Mouse (Mus musculus) G1E (cell line): ENCODE results near the gene Olfr127.

ENCODE experiments used
- CTCF ChIP-seq: IDR thresholded peaks from 2 replicates; pipeline ENCODE4 v1.5.1; 2012; ENCODE audit warnings: low read depth, low read length, inconsistent platforms, mixed read lengths
- GATA1 ChIP-seq: IDR thresholded peaks from 2 replicates; pipeline ENCODE4 v1.6.1; 2012; ENCODE audit warnings: borderline replicate concordance, low read length, inconsistent platforms, mixed read lengths
- POLR2AphosphoS5 ChIP-seq: IDR thresholded peaks from 2 replicates; pipeline ENCODE4 v1.6.1; 2012; ENCODE audit warnings: low read depth, low read length, inconsistent platforms; ENCODE audit not compliant: insufficient replicate concordance

DNA sequence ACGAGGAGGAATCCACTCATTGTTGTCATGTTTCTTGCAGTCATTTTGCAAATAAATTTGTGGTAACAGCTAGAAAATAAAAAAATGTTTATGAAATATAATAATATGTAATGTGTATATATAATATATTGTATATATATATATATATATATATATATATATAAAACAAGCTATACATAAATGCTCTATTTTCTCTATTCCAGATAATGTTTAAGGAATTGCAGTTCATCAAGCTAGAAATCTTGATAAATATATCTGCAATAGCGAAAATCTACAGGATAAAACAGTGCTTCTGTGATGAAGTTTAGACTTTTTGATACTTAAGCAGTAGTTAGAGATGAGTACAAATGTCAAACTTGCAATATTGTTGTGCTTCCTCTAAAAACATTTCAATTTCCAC, 52.7 kb downstream of the Olfr127 start, which contains the start of gene Olfr761:
- TF ChIP-seq CTCF (no peak), GATA1 (no peak), POLR2AphosphoS5 (no peak)
